Mouse (Mus musculus): ENCODE data around the gene Sec22c.

Gene Sec22c

GRCm38 (mm10) chr9:121694736-121695135, 10.6 kb downstream of the Sec22c start:
- no peak for DNase-seq (ENCODE audit: low spot score)

- no peak for DNase-seq (ENCODE audit: low spot score)
Observed at GRCm38 (mm10) chr9:121690734-121691133, 14.6 kb downstream of the Sec22c start.

GRCm38 (mm10) chr9:121690200-121690651, 15.1 kb downstream of the Sec22c start:
- DNase-seq (ENCODE audit: low spot score) = no peak

GRCm38 (mm10) chr9:121684702-121685101, 20.6 kb downstream of the Sec22c start:
- DNase-seq (ENCODE audit: low spot score) = no peak

GRCm38 (mm10) chr9:121682037-121682680, 23.1 kb downstream of the Sec22c start:
- no peak for DNase-seq (ENCODE audit: low spot score)

GRCm38 (mm10) chr9:121681191-121681590, 24.1 kb downstream of the Sec22c start:
- DNase-seq (ENCODE audit: low spot score) = no peak

GRCm38 (mm10) chr9:121679549-121679948, 25.7 kb downstream of the Sec22c start:
- DNase-seq (ENCODE audit: low spot score) = peak; percentile 37

GRCm38 (mm10) chr9:121677476-121677875, 27.8 kb downstream of the Sec22c start:
- no peak for DNase-seq (ENCODE audit: low spot score)

- DNase-seq (ENCODE audit: low spot score) = no peak
Observed at GRCm38 (mm10) chr9:121677069-121677468, 28.2 kb downstream of the Sec22c start.

- no peak for DNase-seq (ENCODE audit: low spot score)
Observed at GRCm38 (mm10) chr9:121675556-121675955, 29.7 kb downstream of the Sec22c start.

- DNase-seq (ENCODE audit: low spot score) = no peak
Observed at GRCm38 (mm10) chr9:121675011-121675410, 30.3 kb downstream of the Sec22c start.

GRCm38 (mm10) chr9:121673716-121674115, 31.6 kb downstream of the Sec22c start:
- DNase-seq (ENCODE audit: low spot score) = no peak

- DNase-seq (ENCODE audit: low spot score) = no peak
Observed at GRCm38 (mm10) chr9:121672311-121672710, 33.0 kb downstream of the Sec22c start.

GRCm38 (mm10) chr9:121671300-121671699, 34.0 kb downstream of the Sec22c start:
- peak; percentile 47 for DNase-seq (ENCODE audit: low spot score)

- peak; percentile 67 for DNase-seq (ENCODE audit: low spot score)
Observed at GRCm38 (mm10) chr9:121669348-121669791, 35.9 kb downstream of the Sec22c start.

GRCm38 (mm10) chr9:121667822-121668221, 37.5 kb downstream of the Sec22c start:
- no peak for DNase-seq (ENCODE audit: low spot score)

GRCm38 (mm10) chr9:121666957-121667630, 38.2 kb downstream of the Sec22c start:
- no peak for DNase-seq (ENCODE audit: low spot score)

GRCm38 (mm10) chr9:121664104-121664503, 41.2 kb downstream of the Sec22c start:
- DNase-seq (ENCODE audit: low spot score) = no peak

- DNase-seq (ENCODE audit: low spot score) = no peak
Observed at GRCm38 (mm10) chr9:121663467-121663866, 41.8 kb downstream of the Sec22c start.

GRCm38 (mm10) chr9:121659791-121660190, 45.5 kb downstream of the Sec22c start:
- DNase-seq (ENCODE audit: low spot score) = no peak

GRCm38 (mm10) chr9:121658248-121658647, 47.0 kb downstream of the Sec22c start:
- DNase-seq (ENCODE audit: low spot score) = no peak

GRCm38 (mm10) chr9:121657143-121657542, 48.1 kb downstream of the Sec22c start:
- DNase-seq (ENCODE audit: low spot score) = no peak

GRCm38 (mm10) chr9:121656322-121656721, 49.0 kb downstream of the Sec22c start:
- no peak for DNase-seq (ENCODE audit: low spot score)

GRCm38 (mm10) chr9:121653668-121654067, 51.6 kb downstream of the Sec22c start:
- no peak for DNase-seq (ENCODE audit: low spot score)

All from ovary, postnatal 14 days (tissue).